Mouse (Mus musculus): ENCODE measurements around the gene Ccdc62.

DNA sequence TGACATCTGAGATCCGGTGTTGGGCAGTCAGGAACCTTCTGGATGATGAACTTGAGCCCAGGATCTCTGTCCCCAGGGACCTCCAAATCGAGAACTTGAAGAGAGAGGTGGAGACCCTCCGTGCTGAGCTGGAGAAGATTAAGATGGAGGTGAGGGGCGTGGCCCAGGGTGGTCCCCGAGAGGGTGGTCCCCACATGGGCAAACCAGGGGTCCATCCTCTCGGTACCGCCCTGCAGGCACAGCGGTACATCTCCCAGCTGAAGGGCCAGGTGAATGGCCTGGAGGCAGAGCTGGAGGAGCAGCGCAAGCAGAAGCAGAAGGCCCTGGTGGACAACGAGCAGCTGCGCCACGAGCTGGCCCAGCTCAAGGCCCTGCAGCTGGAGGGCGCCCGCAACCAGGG, 66.2 kb downstream of the Ccdc62 start:
- TF ChIP-seq CTCF (IDR thresholded peaks at IDR 0.05; ENCODE audit: borderline replicate concordance, control insufficient read depth, extremely low read depth, insufficient read depth, low read length, poor library complexity) = no peak
- TF ChIP-seq POLR2A (IDR thresholded peaks at IDR 0.05; ENCODE audit: control insufficient read depth, extremely low read depth, insufficient read depth, low read length, poor library complexity) = no peak
